Mouse (Mus musculus) megakaryocyte, adult 5-6 weeks (primary cell): ENCODE measurements around the gene BC034090. TPM values are rescaled to one million over a fixed set of nuclear protein-coding genes. Genes with fewer than 3 reads are reported as not detected.

Experiments used
- ATAC-seq: 2 replicates; pipeline ENCODE4 v1.8.0; 2016; ENCODE audit warnings: mild to moderate bottlenecking, inconsistent platforms; ENCODE audit not compliant: poor library complexity, severe bottlenecking
- total RNA-seq, 2 experiments: library from RNA; stranded (forward) in 1 of 2; stranded (reverse) in 1 of 2; fragments of 153-499, 151-499 nt in 1 of 2; fragments of 221-1000, 200-1000 nt in 1 of 2; gene quantifications; 2 replicates each; pipeline versions ENCODE4 v1.2.3 to v1.2.4; 2015 to 2017

The BC034090 gene
- total RNA-seq, 2 experiments from 2014 or later = not detected

DNA sequence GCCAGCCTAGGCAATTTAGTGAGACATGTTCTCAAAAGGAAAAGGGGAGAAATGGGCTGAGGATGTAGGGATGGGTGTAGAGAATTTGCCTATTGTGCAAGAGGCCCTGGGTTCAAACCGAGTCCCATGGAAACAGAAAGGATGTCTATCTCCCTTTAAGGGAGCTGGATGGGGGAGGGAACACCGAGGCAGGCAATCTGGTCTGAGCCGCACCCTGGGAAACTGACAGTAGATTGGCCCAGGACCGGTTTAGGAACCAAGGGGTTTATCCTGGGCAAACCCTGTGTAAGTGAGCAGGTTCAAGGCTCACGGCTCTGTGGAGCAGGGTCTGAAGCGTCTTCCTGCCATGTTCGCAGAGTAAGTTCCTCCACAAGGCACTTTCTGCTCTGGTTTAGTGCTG, 1.3 kb upstream of the BC034090 start:
- ATAC-seq = no peak

DNA sequence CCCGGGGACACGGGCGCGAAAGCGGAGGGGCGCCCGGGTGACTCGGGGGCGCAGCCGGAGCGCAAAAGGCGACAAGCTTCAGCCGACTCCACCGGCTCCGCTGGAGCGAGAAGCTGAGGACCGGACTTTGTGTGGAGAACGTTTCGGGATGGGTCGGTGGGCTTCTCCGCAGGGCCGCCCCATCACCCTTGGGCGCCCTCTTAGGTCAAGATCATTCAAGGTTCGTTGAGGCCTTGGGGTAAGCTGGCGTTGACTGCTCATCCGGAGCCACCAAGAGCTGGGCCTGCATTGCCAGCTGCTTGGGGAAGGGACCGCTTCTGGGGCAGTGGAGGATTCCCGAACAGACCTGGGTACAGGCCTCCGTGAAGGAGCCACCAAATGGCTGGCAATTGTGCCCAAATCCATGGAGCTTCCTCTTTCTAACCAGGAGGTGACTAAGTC, 547 bp upstream of the BC034090 start:
- ATAC-seq = no peak

DNA sequence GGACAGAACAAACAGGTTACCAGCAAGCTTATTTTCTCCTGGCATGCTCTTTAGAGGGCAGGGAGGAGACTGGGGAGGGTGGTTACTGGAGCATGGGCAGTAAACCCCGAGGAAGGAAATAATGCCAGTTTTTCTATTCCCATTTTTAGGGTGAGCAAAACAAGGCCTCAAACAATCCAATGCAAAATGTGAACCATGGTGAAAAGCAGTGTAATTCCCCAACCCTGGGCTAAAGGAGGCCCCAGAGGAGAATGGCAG, 1.8 kb downstream of the BC034090 start:
- no peak for ATAC-seq

DNA sequence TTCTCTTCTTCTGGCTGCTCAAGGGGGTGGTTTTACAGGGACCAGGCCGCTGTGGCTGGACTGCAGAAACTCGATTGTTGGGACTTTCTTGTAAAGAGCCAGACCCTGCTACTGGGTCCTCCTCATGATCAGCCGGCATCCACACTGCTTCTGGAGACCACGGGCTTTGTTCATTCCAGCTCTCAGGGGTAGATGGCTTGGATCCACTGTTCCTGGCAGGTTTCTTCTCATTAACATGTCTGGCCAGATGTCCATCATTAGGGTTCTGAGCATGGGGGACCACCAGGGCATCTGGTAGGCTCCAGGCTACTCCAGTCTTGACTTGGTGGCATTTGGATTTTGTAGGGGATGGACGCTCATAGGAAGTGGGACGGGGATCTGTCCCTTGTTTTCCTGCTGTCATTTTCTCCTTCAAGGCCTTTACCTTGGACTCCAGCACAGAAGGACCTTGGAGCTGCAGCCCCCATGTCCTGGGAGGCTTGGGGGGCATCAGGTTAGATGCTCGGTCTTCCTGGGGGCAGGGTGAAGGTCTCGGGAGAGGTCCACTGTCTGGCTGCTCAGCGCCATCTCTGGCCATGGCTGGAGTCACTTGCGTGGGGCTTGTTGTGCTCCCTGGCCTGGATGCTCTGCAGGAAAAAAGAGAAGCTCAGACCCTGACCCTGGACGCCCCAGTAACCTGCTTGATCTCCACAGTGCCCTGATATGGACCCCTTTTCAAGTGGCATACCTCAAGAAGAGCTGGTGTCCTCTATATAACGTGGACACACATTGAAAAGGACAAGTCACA, 2.4 kb downstream of the BC034090 start:
- ATAC-seq = no peak

DNA sequence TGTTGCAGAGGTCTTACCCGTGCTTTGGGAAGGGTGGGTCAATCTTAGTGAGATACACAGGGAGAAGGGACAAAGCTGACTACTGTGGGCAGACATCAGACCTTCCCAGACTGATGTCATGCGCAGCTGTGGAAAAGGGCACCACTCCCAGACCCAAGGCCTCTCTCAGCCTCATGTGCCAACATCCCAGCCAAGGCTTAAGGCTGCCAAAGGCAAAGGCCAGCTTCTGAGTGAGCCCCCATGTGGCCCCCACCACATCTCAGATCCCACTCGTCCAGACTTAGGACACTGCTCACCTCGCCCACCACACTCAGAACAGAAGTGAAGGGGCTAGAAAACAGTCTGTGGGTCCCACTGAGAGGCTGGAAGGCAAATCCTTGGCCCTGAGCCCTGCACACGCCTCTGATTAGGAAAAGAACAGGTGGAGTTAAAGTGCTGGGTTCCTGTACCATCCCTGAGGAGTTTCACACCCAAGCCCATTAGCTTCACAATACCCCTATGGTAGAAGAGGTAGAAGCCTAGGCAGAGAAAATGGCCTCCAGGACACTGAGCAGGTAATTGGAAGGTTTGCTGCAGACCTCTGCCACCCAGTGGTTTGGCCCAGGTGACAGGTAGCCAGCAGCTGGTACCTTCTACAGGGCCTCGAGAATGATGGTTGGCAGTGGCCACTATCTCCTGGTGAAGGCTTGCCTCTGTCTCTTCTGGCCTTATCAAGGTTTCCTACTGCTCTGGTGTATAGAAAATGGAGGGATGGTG, 4.1 kb downstream of the BC034090 start:
- ATAC-seq = no peak

DNA sequence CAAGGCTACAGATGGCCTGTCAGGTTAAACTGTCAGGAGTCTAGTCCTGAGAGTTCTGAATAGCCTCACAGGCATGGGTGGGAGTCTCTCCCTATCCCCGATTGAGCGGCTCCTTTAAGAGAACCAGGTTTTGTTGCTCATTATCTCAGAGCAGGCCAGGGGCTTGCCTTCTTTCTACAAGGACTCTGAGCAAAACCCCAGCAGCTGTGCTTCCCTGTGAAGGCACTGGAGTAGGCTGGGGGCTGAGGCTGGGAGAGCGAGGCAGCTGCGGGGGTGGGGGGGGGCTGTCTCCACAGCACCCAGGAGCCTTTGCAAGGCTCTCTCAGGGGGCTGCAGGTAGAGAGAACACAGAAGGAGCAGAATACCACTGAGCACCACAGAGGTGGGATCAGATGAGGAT, 5.1 kb downstream of the BC034090 start:
- ATAC-seq = no peak

DNA sequence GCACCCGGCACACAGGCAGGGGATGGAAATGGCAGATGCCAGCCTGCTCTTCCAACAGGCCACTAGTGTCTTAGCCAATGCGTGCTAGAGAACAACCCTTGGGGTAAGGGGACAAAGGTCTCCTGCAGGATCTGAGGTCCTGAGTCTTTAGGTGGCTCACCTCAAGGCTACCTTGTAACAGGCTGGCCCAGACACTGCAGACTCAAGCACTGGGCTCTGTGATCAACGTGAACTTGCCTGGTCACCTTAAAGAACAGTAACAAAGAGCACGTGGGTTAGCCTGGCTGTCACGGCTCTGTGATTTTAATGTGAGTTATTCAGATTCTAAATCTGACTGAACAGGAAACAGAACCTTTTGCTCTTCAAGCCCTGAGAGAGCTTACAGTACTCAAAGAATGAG, 6.1 kb downstream of the BC034090 start:
- no peak for ATAC-seq

DNA sequence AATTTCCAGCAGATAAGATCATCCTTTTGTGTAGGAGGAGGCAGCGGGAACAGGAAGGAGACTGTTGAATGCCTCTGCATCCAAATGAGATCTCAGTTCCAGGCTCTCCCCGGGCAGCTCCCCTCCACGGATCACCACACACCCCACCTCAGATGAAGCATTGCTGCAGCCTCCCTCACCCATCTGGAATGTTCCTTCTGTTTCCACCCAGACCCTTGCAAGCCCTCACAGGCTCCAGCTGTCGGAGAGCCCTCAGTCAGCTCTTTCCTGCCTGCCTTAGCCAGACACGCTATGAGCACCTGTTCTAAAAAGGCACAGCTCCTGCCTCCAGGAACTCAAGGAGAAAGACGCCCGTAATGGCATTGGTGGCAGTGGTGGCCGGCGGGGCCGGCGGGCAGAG, 6.9 kb downstream of the BC034090 start:
- no peak for ATAC-seq

DNA sequence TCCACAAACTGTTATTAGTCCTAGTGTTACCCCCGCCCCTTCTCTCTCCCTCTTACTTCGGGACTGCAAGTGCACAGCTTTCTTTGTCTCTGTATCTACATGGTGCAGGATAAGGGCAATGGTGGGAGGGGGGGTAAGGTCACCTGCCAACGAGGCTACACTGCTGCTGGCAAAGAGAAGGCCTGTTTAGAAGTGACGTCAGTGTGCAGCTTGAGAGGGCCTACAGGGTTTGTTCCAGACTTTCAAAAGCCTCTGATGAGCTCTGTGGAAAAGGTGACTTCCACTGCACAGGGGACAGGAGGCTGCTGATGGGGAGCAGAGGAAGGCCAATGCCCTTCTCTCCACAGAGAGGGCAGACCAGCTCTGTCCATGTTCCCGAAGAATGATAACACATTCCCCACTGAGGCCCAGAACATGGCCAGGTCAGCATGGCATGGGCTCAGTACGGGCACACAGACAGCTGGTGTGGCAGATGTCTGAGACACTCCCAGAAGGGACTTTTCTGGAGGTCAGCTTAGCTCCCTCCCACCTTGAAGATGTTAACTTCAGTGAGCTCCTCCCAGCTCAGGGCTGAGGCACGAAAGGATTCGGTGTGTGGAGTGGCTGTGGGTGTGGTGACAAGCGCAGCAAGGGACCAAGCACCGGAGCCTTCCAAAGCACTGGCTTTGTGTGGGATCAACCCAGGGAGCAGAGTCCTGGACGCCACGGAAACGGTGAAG, 7.8 kb downstream of the BC034090 start:
- ATAC-seq = no peak

DNA sequence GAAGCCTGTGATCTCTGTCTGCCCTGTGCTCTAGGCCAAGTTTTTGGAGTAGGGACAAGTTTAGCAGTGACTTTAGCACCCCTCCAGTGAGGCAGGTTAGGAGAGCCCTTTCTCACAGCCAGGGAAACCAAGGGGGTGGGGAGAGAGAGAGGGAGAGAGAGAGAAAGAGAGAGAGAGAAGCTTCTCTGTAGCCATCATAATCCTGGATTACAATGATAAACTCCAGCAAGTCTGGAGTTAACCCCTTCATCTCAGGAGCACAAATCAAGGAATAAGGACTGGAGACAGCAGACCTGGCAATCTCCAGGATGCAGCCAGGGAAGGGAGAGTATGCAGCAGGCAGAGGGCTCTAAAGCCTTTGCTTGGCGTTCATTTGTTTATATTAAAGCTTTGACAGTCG, 8.6 kb downstream of the BC034090 start:
- no peak for ATAC-seq

DNA sequence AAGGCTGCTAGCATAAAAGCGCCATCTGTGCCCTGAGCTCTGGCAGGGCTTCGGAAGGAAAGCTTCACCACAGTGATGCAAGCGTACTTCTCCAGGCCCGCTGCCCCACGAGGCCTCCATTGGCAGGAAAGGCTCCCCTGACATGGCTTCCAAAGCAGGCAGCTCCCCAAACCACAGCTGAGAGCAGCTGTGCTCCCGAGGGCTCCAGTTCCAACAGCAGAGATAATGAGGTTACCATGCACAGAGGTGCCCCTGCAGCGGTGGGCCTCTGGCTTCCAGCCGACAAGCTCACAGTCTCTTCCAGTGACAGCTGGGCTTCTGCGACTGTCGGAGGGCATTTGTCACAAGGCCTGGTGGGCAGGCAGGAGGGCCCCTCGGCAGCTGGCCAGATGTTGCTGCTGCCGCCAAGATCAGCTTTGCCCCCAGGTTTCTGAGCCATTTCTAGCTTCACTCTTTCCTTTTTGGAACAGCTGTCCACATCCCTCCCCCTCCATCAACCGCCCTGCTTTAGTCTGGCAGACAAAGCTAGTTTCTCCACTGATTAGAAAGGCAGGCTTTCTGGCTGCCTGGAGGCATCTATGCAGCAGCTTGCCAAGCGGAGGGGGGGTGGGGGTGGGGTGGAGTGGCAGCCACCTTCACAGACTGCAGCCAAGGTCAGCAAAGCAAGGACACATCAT, 10.2 kb downstream of the BC034090 start:
- ATAC-seq = peak; percentile 42; the same call in 1 of the 2 replicates

DNA sequence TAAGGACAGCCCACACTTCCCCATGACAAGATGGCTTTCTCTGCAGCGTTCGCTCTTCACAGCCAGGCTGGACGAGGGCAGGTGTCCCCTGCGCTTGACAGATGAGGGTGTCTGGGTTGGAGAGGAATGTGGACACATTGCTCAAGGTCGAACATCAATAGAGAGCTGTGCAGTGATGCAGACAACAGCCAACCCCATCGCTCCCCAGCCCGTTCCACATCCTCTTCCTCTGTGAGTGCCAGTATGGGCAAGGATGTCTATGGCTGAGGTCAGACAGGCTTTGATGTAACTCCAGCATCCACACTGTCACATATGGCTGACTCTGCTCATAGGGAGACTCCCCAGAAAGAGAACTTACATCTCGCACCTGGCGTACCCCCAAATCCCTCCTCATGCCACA, 10.9 kb downstream of the BC034090 start:
- no peak for ATAC-seq

DNA sequence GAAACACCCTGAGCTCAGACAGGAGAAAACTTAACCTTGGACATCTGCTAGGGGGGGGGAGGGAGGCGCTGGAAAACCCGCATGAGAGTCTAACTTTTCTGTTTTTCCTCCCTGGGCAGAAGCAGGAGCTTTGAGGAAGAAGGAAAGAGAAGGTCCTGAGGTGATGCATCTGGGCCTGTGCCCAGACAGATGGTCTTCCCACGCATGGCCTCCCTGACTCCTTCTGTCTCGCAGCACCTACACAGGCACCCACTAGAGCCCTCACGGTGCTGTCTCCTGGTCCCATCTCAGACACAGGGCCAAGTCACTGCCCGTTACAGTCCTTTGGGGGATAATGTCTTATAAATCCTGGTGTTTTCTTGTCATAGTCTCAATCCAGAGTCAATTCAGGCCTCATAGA, 11.5 kb downstream of the BC034090 start:
- no peak for ATAC-seq

DNA sequence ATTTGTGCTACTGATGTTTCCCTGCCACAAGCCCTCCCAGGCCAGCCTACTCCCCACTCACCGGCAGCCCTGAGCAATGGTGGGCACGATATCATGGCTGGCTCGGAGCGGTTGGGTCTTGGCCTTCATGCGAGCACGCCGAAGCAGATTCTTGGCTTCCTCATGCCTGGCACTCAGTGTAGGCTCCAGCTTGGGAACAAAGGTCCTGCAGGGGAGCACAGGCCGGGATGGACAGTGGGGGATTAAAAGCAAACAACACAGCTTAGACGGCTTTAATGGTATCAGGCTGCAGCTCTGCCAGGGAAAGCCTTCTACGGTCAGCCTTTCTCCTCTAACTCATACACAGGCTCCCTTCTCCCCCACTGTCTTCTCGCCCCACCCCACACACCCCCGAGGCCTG, 11.9 kb downstream of the BC034090 start:
- no peak for ATAC-seq

DNA sequence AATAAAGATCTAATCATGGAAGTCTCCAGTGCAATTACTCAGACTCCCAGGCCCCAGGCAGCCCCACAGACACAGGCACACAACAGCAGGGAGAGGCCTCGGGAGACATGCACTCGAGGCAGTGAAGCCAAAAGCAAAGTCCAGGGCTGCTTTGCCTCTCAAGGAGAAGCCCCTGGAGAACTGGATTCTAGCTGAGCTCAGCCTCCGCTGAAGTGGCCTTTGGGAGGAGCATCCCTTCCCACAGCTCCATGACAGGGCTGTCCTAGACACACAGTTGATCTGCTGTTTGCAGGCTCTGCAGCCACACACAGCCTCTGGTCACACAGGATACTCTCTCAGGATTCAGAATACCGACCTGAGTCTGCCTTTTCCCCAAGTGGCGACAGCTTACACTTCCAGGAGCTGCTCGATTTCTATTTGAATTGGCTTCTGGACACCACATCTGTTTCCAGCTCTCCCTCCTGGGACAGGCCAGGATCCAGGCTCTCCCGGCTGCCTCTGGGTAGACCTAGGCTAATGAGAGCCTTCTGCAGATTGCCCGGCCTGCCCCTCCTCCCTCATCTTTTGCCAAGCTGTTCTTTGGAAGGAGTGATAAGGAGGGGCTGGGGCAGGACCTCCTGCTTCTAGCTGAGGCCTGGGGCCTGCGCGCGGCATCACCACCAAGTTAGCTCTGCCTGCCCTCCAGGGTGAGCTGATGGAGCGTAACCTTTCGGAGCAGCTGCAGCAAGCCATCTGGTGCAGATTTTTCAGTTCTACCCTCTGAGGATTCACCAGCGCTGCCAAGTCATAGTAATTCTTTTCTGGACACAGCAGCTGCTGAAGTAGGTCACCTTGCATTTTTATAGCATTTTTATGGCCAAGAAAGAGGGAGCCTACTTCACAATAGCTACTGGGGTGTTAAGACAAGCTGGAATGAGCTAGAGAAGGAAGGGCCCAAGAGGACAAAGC, 14.5 kb downstream of the BC034090 start:
- no peak for ATAC-seq

DNA sequence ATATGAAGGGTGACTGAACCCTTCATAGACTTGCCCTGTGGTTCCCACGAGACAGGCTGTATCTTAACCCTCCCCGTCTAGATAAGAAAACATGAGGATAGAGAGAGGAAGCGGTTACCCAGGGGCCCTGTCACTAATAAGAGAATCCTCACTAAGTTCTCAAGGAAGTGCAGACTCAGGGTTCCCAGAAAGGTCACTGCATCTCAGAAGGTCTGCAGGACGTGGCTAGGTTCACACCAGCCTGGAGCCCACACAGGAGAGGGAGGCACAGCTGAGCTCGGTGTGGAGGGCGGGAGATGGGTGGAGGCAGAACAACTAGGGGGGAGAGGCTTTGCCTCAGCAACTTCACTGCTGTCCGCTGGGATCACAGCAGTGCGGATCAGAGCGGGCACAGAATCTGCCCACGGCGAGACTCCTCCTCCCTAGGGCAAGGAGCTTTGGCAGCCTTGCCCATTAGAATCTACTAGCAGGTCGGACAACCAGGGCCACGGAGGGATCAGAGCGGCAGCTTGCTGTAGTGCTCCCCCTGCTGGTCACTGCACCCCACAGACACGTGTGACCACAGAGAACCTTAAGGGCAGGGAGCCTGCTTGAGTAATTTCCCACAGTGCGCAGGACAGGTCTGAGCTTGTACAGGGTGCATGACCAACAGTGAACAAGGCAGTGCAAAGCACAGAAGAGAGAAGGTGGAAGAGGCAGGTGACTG, 20.2 kb downstream of the BC034090 start:
- ATAC-seq = peak; percentile 81

DNA sequence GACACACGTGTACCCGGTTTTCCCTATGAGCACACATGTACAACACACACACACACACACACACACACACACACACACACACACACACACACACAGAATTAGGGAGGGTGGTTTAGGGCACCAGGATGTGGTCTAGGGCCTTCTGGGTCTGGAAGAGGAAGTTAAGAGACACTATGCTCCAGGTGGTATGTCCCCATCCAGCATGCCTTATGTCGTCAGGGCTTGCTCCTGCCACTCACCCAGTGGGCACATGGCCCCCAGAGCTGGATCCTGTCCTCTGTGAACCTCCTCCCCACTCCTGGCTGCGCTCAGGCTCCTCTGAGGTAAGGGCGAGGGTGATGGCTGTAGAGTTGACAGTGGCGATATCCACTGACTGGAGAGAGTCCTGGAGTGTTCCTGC, 21.2 kb downstream of the BC034090 start:
- ATAC-seq = peak; percentile 78

DNA sequence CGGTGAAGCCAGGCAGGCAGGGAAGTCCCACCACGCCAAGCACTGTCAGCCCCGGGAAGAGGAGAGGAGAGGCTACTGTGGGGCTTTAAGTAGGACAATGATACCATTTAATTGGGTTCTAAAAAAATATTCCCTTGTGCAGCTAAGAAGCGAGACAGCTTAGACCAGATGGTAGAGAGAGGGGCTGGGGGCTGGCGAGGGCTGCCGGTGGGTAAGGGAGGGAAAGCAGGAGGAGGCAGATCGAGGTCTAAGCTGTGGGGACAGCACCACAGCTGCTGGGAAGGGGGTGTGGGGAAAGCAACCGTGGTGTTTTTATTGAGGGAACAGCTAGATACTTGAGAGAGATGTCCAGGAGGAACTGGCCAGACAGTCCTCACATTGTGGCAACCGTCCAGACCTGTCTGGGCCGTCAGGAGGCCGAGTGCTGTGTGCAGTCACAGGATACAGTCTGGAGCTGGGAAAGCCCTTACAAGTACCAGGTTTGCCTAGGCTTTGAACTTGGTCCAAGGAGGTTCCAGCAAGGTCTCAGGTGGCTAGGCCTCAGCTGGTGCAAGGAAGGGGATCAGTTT, 22.1 kb downstream of the BC034090 start:
- no peak for ATAC-seq

DNA sequence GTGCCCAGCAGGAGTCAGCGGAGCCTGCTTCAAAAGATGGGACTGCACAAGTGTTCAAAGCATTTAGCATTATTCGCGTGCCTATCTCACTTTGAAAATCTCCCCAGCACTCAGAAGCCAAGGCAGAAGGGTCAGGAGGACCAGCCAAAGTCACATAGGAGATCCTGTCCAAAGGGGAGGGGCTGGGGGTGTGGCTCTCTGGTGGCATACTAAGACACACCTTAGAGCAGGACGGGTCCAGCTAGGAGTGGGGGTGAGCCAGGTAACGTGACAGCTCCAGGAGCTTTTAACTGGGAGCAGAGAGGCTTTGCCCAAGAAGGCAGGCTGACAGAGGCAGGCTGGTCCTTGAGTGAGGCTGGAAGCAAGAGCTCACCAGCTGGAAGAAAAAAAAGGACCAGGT, 25.3 kb downstream of the BC034090 start:
- ATAC-seq = no peak
